Mouse (Mus musculus) induced T-regulatory cell, adult 2 months (primary cell): Measurements from ENCODE around the gene Gm14214.

ENCODE experiments used
- DNase-seq: peaks from one replicate; pipeline ENCODE4 v3.0.0-alpha.2; 2012; ENCODE audit warnings: low read depth

The Gm14214 gene

GRCm38 (mm10) chr2:154769930-154770329 is at the start of gene Gm14214:
Gm14214 (minus strand) TSS chr2:154770030.
- no peak for DNase-seq

DNA sequence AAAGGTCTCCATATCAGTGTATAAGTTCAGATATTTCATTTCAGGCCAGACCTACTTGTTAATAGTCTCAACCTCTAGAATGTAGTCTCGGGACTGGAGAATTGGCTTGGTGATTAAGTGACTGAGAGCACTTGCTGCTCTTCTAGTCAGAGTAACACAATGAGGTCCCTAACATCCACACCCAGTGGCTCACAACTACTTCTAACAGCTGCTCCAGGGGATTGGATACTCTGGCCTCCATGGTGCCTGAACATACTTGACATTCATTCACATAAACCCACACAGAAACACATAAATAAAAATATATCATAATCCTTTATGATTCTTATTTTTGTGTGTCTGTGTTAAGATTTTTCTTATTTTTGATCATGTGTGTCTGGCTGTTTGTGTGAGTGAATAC is 48.8 kb upstream of the Gm14214 start:
- no peak for DNase-seq

- DNase-seq: peak; percentile 52
These were observed 48.0 kb upstream of the Gm14214 start for GRCm38 (mm10) chr2:154817788-154818187.

DNA sequence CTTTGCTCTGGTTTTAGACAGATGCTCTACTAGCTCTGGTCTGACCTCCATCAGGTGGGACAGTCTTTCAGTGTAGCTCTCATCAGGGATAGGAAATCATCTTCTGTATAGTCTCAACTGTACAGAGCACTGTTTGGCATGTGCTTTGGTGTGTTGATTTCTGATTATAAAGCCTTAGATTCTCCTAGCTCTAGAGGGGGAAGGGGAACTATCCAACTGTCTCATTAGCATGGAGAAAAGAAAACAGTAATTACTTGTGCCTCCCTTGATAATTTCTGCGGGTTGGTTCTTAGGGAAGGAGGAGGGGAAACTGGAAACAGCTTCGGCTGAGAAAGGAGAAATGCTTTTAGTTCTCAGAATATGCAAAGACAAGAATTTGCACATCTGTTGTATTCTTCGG is 47.3 kb upstream of the Gm14214 start:
- DNase-seq: no peak

DNA sequence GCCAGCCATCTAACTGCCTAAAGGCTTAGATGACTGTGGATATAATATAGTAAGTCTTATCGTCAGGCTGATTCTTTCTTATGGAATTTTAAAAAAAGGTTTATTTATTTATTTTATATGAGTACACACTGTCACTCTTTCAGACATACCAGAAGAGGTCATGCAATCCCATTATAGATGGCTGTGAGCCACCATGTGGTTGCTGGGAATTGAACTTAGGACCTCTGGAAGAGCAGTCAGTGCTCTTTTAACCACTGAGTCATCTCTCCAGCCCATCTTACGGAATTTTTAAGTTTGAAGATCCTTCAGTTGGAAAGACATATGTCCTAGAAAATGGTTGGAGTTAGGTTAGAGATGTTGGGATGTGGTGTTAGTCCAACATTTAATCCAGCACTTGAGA is 43.6 kb upstream of the Gm14214 start:
- DNase-seq: no peak

- DNase-seq: no peak
These were observed 41.0 kb upstream of the Gm14214 start for GRCm38 (mm10) chr2:154810821-154811220.

DNA sequence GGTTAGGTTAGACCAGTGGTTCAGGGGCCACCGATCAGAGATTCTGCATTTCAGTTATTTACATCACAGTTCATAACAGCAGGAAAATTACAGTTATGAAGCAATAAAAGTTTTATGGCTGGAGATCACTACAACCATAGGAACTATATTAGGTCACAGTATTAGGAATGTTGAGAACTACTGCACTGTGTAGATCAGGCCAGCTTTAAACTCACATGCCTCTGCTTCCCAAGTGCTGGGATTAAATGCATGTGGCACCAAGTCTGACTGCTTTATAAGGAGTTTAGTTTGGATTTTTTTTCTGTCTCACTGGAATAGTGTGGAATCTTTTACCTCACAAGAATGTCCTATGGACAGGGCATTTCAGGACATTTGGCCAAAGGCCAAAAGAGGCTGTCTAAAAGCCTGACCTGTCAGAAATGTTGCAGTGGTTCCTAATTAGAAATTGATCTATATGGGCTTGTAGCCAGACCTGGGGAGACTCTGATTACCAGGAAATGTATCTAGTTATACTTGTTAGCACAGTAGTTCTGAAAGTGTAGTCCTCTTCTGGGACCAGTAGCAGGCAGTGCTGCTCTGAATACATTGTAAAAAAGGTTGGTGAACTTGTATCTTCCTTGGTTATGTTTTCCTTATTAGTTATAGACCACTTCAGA is 39.4 kb upstream of the Gm14214 start:
- DNase-seq: no peak

GRCm38 (mm10) chr2:154807689-154808088 is 37.9 kb upstream of the Gm14214 start:
- no peak for DNase-seq

- DNase-seq: no peak
These were observed 34.0 kb upstream of the Gm14214 start for GRCm38 (mm10) chr2:154803845-154804244.

GRCm38 (mm10) chr2:154803372-154803771 is 33.5 kb upstream of the Gm14214 start:
- DNase-seq: no peak

DNA sequence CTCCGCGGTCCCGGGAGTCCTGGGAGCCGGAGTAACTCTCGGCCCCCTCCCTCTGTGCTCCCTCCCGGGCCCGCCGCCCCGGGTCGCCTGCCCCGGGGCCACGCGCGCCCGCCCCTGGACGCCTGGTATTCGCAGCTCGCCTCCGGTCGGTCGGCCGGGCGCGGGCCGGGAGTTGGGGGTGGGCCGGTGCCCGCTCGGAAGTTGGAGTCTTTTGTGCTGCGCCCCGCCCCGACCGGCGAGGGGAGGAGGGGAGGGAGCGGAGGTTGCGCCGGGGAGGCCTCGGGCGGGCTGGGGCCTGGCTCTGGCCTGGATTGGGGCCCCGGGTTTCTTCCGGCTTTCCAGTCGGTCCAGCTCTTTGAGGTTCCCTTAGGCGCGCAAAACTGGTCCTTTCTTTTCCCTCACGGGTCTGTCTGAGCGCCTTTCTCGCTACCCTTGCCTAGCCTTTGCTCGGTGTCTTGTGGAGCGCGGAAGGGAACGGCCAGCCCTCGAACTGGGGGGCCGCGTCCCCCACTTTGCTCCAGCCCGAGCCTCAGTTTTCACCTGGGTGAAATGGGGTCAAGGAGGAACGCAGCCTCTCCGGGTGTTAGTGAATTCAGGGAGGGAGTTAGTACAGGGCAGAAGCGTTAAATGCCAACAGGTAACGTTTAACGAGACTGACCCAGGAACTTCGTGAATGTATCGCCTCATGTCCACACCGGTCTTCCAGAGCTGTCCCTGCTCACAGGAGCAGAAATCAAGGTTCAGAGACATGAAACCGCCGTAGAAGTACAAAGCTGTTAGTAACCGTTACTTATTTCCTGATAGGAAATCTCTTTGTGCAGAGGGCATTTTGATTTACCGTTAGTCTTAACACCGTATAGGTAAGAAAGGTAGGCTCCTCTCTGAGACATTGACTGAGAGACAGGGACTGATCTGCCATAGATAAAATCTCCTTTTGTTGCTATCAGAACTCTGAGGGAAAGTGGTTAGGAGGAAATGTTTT is 22.1 kb upstream of the Gm14214 start:
- DNase-seq: peak; percentile 83

GRCm38 (mm10) chr2:154790656-154791483 is 21.0 kb upstream of the Gm14214 start, which contains the start of the genes Raly and a:
Raly (plus strand) TSS chr2:154791096.
a (plus strand) TSS chr2:154791402.
- DNase-seq: peak; percentile 99

- no peak for DNase-seq
These were observed 20.3 kb upstream of the Gm14214 start for GRCm38 (mm10) chr2:154789977-154790655.

GRCm38 (mm10) chr2:154789381-154789780 is 19.6 kb upstream of the Gm14214 start:
- DNase-seq: no peak

- no peak for DNase-seq
These were observed 16.9 kb upstream of the Gm14214 start for GRCm38 (mm10) chr2:154786776-154787175.

DNA sequence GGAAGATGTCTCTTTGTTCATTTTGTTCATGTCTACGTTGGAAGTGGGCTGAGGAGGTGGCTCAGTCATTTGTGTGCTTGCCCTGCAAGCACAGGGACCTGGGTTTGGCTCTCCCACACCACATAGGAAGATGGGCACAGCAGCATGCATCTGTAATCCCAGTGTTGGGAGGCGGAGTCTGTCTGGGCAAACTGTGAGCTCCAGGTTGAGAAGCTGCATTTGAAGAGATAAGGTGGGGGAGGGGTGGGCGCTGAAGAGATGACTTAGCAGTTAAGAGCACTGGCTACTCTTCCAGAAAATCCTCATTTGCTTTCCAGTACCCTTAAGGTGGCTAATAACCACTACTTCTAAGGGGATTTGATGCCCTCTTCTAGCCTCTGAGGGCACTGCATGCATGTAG is 16.4 kb upstream of the Gm14214 start:
- DNase-seq: no peak

GRCm38 (mm10) chr2:154785284-154785683 is 15.5 kb upstream of the Gm14214 start:
- no peak for DNase-seq

DNA sequence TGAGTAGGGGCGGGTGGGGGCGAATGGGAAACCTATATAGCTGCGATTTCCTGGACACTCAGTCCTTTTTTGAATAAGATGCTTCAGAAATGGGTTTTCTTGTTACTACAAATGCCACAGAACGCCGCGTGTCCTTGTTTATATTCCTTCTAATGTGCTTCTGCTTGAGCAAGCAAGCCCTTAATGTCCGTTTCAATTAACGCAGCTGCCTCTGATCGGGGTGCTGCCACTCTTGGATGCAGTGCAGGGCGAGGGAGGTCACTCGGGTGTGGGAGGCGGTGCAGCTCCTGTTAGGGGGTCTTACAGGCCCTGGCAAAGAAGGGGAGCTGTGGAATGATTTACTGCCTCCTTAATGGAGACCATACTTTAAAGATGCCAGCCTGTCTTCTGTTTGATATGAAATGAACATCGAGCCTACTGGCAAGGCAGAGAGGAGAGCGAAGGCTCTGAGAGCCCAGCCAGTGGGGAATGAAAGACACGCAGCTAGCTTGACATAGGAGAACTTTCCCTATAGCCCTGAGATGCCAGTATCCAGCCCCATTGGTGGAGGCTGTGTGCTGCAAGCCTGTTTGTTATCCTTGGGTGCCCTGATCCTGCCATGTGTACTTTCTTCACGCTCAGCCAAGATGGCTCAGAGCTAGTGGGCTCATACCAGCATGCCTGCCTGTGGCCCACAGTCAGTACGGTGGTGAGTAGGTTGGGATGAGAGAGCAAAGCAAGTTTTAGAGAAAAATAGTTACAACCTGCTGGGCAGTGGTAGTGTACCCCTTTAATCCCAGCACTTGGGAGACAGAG is 13.2 kb upstream of the Gm14214 start:
- DNase-seq: no peak

GRCm38 (mm10) chr2:154782361-154782760 is 12.5 kb upstream of the Gm14214 start:
- no peak for DNase-seq

DNA sequence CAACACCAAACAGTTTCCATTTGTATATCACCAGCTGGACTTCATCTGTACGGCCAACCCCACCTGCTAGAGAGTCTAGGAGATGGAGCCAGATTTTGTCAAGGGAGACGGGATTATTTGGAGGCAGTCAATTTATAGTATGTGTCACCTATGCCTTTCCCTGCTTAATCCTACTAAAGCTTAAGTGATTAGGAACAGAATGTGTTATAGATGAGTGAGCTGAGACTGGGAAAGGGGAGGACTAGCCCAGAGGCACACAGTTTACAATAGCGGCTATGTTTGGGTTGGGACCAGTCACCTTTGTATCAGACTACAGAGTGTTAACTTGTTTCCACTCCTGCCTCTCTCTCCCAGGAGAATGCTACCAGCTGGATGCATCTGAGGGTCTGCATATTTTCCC is 9.8 kb upstream of the Gm14214 start:
- no peak for DNase-seq

- no peak for DNase-seq
These were observed 6.7 kb upstream of the Gm14214 start for GRCm38 (mm10) chr2:154776496-154776895.
